Mouse (Mus musculus) adrenal gland, adult (tissue): ENCODE measurements around the gene Rps2.
"Not testable (repeated sequence)": the region's sequence is repeated elsewhere in the genome, so short reads cannot be mapped to it uniquely, and the experiment has no call there.

Experiments used
- DNase-seq, 2 experiments: peaks; one replicate each; pipeline ENCODE4 v3.0.0; 2022 to 2023; ENCODE audit warnings: low spot score in 1 of 2; ENCODE audit not compliant: inconsistent age in 2 of 2

Gene Rps2

GRCm38 (mm10) chr17:24717943-24718342 is at the start of gene Rps2, which contains the start of gene Rnf151:
Gene Rps2 (plus strand): TSS chr17:24718116.
Gene Rnf151 (minus strand): TSS chr17:24718063.
- DNase-seq: no peak

GRCm38 (mm10) chr17:24669214-24669544 is 48.7 kb upstream of the Rps2 start:
- DNase-seq: not testable (repeated sequence)

- DNase-seq: peak; percentile 96 to 97
These were observed 48.2 kb upstream of the Rps2 start, which contains the start of gene Zfp598 for GRCm38 (mm10) chr17:24669545-24670245. Gene Zfp598 (plus strand): TSS chr17:24669687.

GRCm38 (mm10) chr17:24670246-24670844 is 47.6 kb upstream of the Rps2 start:
- DNase-seq: peak in 1 of 2 experiments; percentile 63

- no peak for DNase-seq
These were observed 46.6 kb upstream of the Rps2 start for GRCm38 (mm10) chr17:24671346-24671745.

GRCm38 (mm10) chr17:24672141-24672540 is 45.8 kb upstream of the Rps2 start:
- DNase-seq: peak; percentile 76 to 90

GRCm38 (mm10) chr17:24674277-24674676 is 43.6 kb upstream of the Rps2 start:
- DNase-seq: no peak

- peak in 1 of 2 experiments; percentile 79 for DNase-seq
These were observed 41.7 kb upstream of the Rps2 start for GRCm38 (mm10) chr17:24676187-24676586.

GRCm38 (mm10) chr17:24676877-24677276 is 41.0 kb upstream of the Rps2 start:
- no peak for DNase-seq

GRCm38 (mm10) chr17:24677500-24678080 is 40.3 kb upstream of the Rps2 start:
- DNase-seq: no peak

GRCm38 (mm10) chr17:24686514-24686913 is 31.4 kb upstream of the Rps2 start:
- DNase-seq: peak in 1 of 2 experiments; percentile 33

- peak; percentile 70 to 84 for DNase-seq
These were observed 30.7 kb upstream of the Rps2 start for GRCm38 (mm10) chr17:24687146-24687595.

GRCm38 (mm10) chr17:24687599-24687998 is 30.3 kb upstream of the Rps2 start:
- no peak for DNase-seq

- no peak for DNase-seq
These were observed 28.4 kb upstream of the Rps2 start, which contains the start of gene Syngr3 for GRCm38 (mm10) chr17:24689251-24690081. Gene Syngr3 (minus strand): TSS chr17:24689955.

GRCm38 (mm10) chr17:24692385-24692784 is 25.5 kb upstream of the Rps2 start:
- no peak for DNase-seq

- DNase-seq: peak in 1 of 2 experiments; percentile 68
These were observed 22.4 kb upstream of the Rps2 start for GRCm38 (mm10) chr17:24695326-24696010.

GRCm38 (mm10) chr17:24696011-24696697 is 21.8 kb upstream of the Rps2 start, which contains the start of the genes Gfer and Noxo1:
Gene Gfer (minus strand): TSS chr17:24696156.
Gene Noxo1 (plus strand): TSS chr17:24696234.
- DNase-seq: peak; percentile 93 to 97

- DNase-seq: no peak
These were observed 19.9 kb upstream of the Rps2 start for GRCm38 (mm10) chr17:24697985-24698384.

- DNase-seq: no peak
These were observed 19.2 kb upstream of the Rps2 start for GRCm38 (mm10) chr17:24698715-24699114.

- DNase-seq: peak in 1 of 2 experiments; percentile 52
These were observed 18.4 kb upstream of the Rps2 start for GRCm38 (mm10) chr17:24699473-24699872.
